Mouse (Mus musculus) liver, adult 2 months (tissue): ENCODE measurements around the gene Vmn2r96.
"Not testable (repeated sequence)": the region's sequence is repeated elsewhere in the genome, so short reads cannot be mapped to it uniquely, and the experiment has no call there.

Source experiments
- CTCF ChIP-seq: fragments of 200-500 bp; IDR thresholded peaks from 2 replicates; pipeline ENCODE4 v1.5.1; 2011; ENCODE audit warnings: low read depth, low read length, control low read depth
- POLR2A ChIP-seq: fragments of 200-500 bp; IDR thresholded peaks from 2 replicates; pipeline ENCODE4 v1.6.1; 2011; ENCODE audit warnings: low read length, control low read depth; ENCODE audit not compliant: insufficient read depth; ENCODE audit errors: extremely low read depth

DNA sequence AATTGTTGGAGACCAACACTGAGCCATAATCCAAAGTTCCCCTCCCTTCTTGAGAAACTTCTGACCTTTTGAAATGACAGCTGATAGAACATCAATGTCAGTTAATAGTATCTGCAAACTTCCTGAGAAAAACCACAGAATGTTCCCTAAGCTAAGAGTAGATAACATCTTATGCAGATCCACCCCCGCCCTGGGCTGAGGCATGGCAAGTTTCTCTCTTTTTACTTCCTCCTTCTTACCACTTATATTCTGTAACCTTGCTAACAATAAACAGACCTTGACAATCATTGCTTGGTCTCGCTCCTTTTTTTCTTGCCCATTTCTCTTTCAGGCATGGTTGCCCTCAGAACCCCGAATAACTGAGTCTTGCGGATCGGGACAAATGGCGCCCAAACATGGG lies 42.2 kb downstream of the Vmn2r96 start:
- not testable (repeated sequence) for TF ChIP-seq CTCF, POLR2A
